Mouse (Mus musculus): ENCODE measurements around the gene Trir.

- TF ChIP-seq CTCF (conservative IDR thresholded peaks at IDR 0.05; ENCODE audit: low read length) (no peak), POU5F1 (IDR thresholded peaks at IDR 0.05; ENCODE audit: borderline replicate concordance, low read length) (no peak)
These were observed 2.6 kb downstream of the Trir start for GRCm38 (mm10) chr8:85029271-85029670.

All from E14TG2a.4 (cell line).